Mouse (Mus musculus) kidney, embryonic 14.5 days (tissue): Measurements from ENCODE around the gene Mcub. TPM values are rescaled to one million over a fixed set of nuclear protein-coding genes. Genes with fewer than 3 reads are reported as not detected.

Experiments used
- ATAC-seq: fragments of 200-750 bp; cut with Nextera tagmentation; 2 replicates; pipeline ENCODE4 v1.8.0; 2017; ENCODE audit warnings: moderate number of reproducible peaks, mild to moderate bottlenecking, moderate TSS enrichment, moderate library complexity; ENCODE audit not compliant: low FRiP score, low TSS enrichment
- H3K27ac ChIP-seq: fragments of 300-500 bp; sonication (generic); 2 replicates; pipeline ENCODE4 v1.5.1; 2014; ENCODE audit warnings: low read depth, mild to moderate bottlenecking, low read length, moderate library complexity, mixed read lengths
- H3K27me3 ChIP-seq: fragments of 300-500 bp; sonication (generic); 2 replicates; pipeline ENCODE4 v1.6.1; 2014; ENCODE audit warnings: mild to moderate bottlenecking, low read length; ENCODE audit not compliant: control insufficient read depth, insufficient read depth
- H3K36me3 ChIP-seq: fragments of 300-500 bp; sonication (generic); 2 replicates; pipeline ENCODE4 v1.6.1; 2014; ENCODE audit warnings: low read length, mixed read lengths; ENCODE audit not compliant: control insufficient read depth, insufficient read depth
- H3K4me1 ChIP-seq: fragments of 300-500 bp; sonication (generic); 2 replicates; pipeline ENCODE4 v1.6.1; 2014; ENCODE audit warnings: low read length, mixed read lengths; ENCODE audit not compliant: control insufficient read depth, insufficient read depth
- H3K4me2 ChIP-seq: fragments of 300-500 bp; sonication (generic); replicated peaks from 2 replicates; pipeline ENCODE4 v1.6.1; 2014; ENCODE audit warnings: low read depth, mild to moderate bottlenecking, low read length
- H3K4me3 ChIP-seq: fragments of 300-500 bp; sonication (generic); 2 replicates; pipeline ENCODE4 v1.5.1; 2014; ENCODE audit warnings: mild to moderate bottlenecking, low read length
- H3K9ac ChIP-seq: fragments of 300-500 bp; sonication (generic); 2 replicates; pipeline ENCODE4 v1.6.1; 2014; ENCODE audit warnings: low read depth, mild to moderate bottlenecking, low read length, moderate library complexity
- H3K9me3 ChIP-seq: fragments of 300-500 bp; sonication (generic); 2 replicates; pipeline ENCODE4 v1.6.1; 2016; ENCODE audit warnings: low read length; ENCODE audit not compliant: control insufficient read depth
- WGBS: fragments of 180-500 bp; shearing (Covaris S2); extraction: QIAGEN DNeasy Blood & Tissue Kit; methylation state at CpG from one replicate; pipeline ENCODE4 v1.1.7; 2014; 5-methylcytosine and 5-hydroxymethylcytosine counted together
- polyA plus RNA-seq: library from polyadenylated mRNA; unstranded; fragments of >200 nt; fragmentation: Nextera tagmentation; extraction: Ambion mirVana; gene quantifications from 2 replicates; pipeline ENCODE4 v1.2.1, GENCODE M21; 2014

Gene Mcub
- 0.80 and 1.6 TPM in 2 replicates for polyA plus RNA-seq

DNA sequence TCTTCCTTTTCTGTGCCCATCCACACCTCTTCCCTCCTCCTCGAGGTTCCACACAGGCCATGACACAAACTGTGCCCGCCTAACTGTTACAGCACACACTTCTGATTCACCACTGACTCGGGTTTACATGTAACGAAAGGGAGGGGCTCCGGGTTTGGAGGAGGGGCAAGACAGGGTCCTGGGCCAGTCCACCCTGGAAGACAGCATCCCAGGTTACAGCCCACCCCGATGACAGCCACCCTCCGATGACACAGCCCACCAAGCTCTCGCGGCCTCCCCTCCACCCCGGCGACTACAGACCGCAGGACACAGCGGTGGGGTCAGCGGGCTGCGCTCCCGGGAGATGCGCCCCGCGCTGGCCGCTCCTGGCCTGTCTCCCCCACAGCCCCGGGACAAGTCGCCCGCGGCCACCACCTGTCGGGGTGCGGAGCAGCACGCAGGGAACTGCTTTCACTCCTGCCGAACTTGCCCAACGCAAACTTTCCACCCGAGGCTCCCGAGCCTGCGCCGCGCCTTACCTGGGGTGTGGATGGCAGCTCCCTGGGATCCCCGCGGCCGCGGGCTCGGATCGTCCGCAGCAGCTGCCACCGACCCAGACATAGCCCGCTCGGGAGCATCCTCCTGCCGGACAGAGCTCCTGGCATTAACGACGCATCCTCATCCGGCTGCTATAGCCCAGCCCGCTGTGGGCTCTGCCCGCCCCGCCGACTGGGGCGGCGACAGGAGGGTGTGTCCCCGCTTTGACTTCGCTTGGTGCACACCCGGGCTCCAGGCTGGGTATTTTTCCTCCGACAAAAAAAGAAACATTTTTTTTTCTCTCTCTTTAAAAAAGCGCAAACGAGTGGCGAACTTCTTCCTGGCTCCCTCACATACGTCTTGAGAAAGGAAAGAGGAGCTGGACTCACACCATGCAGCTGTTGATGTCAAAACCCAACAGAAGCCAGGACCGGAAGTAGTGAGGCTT lies at the start of gene Mcub:
Gene Mcub, minus strand, starts transcription at position 775 of the 964 bp plus-strand sequence.
- Histone ChIP-seq H3K36me3 (no peaks in the 10 kb centered on the region), H3K4me1 (peaks cover 10% of the 10 kb centered on the region; the same call in 1 of the 2 replicates), H3K9ac (peak within 1 kb of the TSS; percentile 42; the same call in 1 of the 2 replicates), H3K4me2 (peak within 1 kb of the TSS; percentile 100), H3K9me3 (no peaks in the 10 kb centered on the region), H3K27me3 (peaks cover 18% of the 10 kb centered on the region), H3K27ac (no peak within 1 kb of the TSS), H3K4me3 (peak within 1 kb of the TSS; percentile 64)
- under 1% methylated on average over 61 of the region's 63 CpGs for WGBS
- peak; percentile 84 for ATAC-seq

DNA sequence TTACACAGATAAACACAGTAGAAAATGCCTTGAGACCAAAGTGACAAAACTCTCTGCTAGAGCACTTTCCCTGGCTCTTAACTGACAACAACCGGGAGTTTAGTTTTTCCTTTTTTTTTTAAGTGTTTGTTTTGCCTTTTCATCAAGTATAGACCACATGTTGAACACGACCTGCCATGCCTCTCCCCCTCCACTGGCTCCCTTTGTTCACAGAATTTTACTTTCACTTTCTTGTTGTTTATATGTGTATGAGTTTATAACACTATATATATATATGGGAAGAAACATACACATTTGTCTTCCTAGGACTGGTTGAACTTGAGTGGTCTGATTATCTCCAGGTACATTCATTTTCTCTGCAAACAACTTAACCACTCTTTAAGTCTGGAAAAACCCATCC lies 42.9 kb upstream of the Mcub start:
- Histone ChIP-seq H3K27ac (no peak overlapping the region), H3K9me3 (no peaks in the 10 kb centered on the region), H3K36me3 (peaks cover 34% of the 10 kb centered on the region; the same call in 1 of the 2 replicates), H3K9ac (no peak overlapping the region), H3K4me1 (no peaks in the 10 kb centered on the region), H3K4me2 (no peak overlapping the region), H3K4me3 (no peak overlapping the region), H3K27me3 (no peaks in the 10 kb centered on the region)
- WGBS = 77% methylated on average over 2 of the region's 2 CpGs
- ATAC-seq = no peak

DNA sequence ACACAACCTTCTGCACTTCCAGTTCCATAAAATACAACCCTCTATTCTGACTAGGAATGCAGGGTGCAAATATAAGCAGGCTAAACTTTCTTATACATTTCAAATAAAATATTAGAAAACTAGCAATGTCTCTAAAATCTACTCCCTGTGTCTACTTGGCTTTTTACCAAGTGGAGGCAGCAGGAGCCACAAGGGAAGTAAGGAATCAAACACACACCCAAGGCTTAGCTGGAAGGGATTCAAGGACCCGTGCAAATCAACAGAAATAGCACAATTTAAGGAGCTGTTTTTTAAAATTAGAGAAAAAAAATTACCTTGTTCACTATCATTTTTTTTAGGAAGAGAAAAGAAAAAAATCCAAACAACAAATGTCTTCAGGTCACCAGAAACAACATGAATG lies 41.2 kb upstream of the Mcub start:
- Histone ChIP-seq H3K4me2 (no peak overlapping the region), H3K27me3 (no peaks in the 10 kb centered on the region), H3K27ac (no peak overlapping the region), H3K9ac (no peak overlapping the region), H3K36me3 (peaks cover 44% of the 10 kb centered on the region), H3K9me3 (no peaks in the 10 kb centered on the region), H3K4me1 (no peaks in the 10 kb centered on the region), H3K4me3 (no peak overlapping the region)
- 97% methylated on average over 1 of the region's 1 CpGs for WGBS
- no peak for ATAC-seq

DNA sequence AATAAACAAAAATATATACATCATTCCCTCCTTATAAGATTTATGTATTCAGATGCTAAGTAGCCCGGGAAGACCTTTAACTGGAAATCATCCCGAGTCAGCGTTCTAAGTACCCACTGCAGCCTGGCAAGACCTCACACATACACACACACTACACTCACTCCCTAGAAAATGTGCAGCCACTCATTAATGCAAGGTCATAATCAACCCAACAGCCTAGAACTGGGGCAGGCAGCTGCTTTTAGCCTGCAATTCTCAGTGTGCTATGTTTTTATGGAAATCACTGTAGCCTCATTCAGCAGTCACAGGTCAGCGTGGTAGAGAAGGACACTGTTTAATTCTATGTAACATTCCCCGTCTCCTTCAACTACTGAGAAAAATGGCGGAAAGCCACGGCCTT lies 36.1 kb upstream of the Mcub start:
- Histone ChIP-seq H3K27ac (no peak overlapping the region), H3K4me2 (no peak overlapping the region), H3K4me3 (no peak overlapping the region), H3K4me1 (no peaks in the 10 kb centered on the region), H3K9me3 (no peaks in the 10 kb centered on the region), H3K9ac (no peak overlapping the region), H3K36me3 (peaks cover 83% of the 10 kb centered on the region), H3K27me3 (no peaks in the 10 kb centered on the region)
- 87% methylated on average over 7 of the region's 7 CpGs for WGBS
- no peak for ATAC-seq

DNA sequence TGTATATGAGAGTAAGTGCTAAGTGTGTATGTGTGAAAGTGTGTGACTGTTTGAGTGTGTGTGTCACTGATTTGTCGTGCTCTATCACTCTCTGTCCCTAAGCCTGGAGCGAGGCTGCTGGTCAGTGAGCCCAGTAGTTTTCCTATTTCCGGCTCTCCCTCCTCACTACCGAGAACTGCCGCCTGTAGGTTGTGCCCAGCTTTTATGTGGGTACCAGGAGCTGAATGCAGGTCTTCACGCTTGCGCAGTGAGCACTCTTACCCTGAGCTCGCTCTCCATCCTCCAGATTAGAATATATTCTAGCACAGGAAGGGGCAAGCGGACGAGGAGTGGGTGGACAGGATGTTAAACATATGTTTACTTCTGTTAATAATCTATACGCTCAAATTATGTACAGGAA lies 30.9 kb upstream of the Mcub start:
- H3K4me1 ChIP-seq = no peaks in the 10 kb centered on the region
- H3K4me2 ChIP-seq = no peak overlapping the region
- no peaks in the 10 kb centered on the region for H3K9me3 ChIP-seq
- ATAC-seq = no peak
- no peak overlapping the region for H3K4me3 ChIP-seq
- 96% methylated on average over 11 of the region's 11 CpGs for WGBS
- H3K27me3 ChIP-seq = no peaks in the 10 kb centered on the region
- H3K9ac ChIP-seq = no peak overlapping the region
- no peak overlapping the region for H3K27ac ChIP-seq
- H3K36me3 ChIP-seq = peaks cover 85% of the 10 kb centered on the region

DNA sequence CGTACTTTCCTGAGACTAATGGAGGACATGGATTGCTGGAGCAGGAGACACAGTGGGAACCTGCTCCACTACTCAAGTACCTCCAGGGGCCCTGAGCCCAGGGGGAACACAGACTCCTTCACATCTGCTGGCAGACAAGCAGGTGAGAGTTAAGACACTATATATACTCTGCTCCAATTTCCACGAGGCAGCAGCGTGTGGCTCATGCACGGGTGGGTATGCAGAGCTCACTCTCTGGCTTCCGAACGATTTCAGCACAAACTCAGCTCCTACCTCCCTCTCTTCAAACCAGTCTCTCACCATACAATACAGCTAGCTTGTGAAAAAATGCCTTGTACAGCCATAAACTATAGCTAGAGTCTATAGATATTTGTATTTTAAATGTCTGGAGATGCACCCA lies 28.5 kb upstream of the Mcub start:
- Histone ChIP-seq H3K4me1 (no peaks in the 10 kb centered on the region), H3K36me3 (peaks cover 87% of the 10 kb centered on the region), H3K27ac (no peak overlapping the region), H3K4me3 (no peak overlapping the region), H3K9me3 (no peaks in the 10 kb centered on the region), H3K4me2 (no peak overlapping the region), H3K9ac (no peak overlapping the region), H3K27me3 (no peaks in the 10 kb centered on the region)
- 87% methylated on average over 6 of the region's 6 CpGs for WGBS
- ATAC-seq = no peak

DNA sequence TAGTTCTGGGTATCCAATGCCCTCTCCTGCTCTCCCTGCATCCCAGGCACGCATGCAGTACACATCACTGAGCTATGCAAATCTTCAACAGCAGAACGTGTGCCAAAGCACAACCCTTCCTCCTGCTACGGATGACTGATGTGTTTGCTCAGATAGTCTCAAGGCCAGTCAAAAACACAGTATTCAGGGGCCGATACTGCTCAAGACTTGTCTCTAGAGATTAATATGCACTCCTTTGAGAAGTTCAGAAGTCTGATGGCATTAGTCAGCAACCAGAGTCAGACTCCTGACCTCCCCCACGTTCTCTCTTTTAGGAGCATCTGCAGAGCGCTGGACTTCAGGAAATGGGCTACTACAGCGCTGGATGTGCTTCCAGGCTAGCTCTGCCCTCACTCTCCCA lies 28.0 kb upstream of the Mcub start:
- Histone ChIP-seq H3K27me3 (no peaks in the 10 kb centered on the region), H3K4me3 (no peak overlapping the region), H3K36me3 (peaks cover 87% of the 10 kb centered on the region), H3K9ac (no peak overlapping the region), H3K4me1 (no peaks in the 10 kb centered on the region), H3K4me2 (no peak overlapping the region), H3K9me3 (no peaks in the 10 kb centered on the region), H3K27ac (no peak overlapping the region)
- WGBS = 69% methylated on average over 7 of the region's 7 CpGs
- ATAC-seq = no peak

DNA sequence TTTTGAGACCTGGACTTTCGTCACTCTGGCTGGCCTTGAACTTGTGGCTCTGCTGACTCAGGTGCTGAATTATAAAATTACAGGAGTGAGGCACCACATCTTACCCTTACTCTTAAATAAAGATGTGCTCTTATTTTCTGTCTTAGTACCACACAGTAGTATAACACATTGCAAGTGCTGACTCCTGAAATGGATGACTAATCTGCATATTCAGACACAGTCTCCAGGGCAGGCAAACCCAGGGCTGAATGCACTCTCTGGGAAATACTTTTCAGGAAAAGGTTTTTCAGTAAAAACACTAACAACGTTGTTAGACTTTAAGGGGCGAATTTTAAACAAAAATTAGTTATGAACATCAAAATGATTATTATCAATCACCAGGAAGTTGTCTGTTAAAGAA lies 27.3 kb upstream of the Mcub start:
- H3K27ac ChIP-seq = no peak overlapping the region
- H3K27me3 ChIP-seq = no peaks in the 10 kb centered on the region
- H3K36me3 ChIP-seq = peaks cover 87% of the 10 kb centered on the region
- no peak overlapping the region for H3K9ac ChIP-seq
- H3K4me3 ChIP-seq = no peak overlapping the region
- WGBS = 81% methylated on average over 3 of the region's 3 CpGs
- H3K4me1 ChIP-seq = no peaks in the 10 kb centered on the region
- H3K9me3 ChIP-seq = no peaks in the 10 kb centered on the region
- no peak for ATAC-seq
- H3K4me2 ChIP-seq = no peak overlapping the region

DNA sequence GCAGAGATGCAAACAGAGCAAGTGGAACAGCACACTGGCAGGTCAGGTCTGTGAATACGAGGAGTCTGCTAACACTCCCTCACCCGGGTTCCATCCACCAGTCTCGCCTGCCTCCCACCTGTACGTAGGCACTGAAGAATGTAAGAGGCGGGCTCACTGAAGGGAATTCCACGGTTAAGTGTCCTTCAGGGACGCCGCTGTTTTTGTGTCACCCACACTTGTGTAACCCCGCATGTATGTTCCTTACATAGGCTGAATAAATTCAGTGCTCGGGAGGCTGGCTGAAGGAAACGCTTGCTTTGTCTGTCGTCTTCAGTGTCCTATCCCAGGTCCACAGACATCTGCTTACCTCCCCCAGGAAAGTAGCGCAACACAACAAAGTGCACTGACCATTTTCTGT lies 17.3 kb upstream of the Mcub start:
- no peak for ATAC-seq
- Histone ChIP-seq H3K27me3 (no peaks in the 10 kb centered on the region), H3K36me3 (peaks cover 92% of the 10 kb centered on the region), H3K9ac (no peak overlapping the region), H3K4me2 (no peak overlapping the region), H3K4me1 (no peaks in the 10 kb centered on the region), H3K9me3 (no peaks in the 10 kb centered on the region), H3K27ac (no peak overlapping the region), H3K4me3 (no peak overlapping the region)
- 96% methylated on average over 13 of the region's 13 CpGs for WGBS
